Mouse (Mus musculus): ENCODE data around the gene Disc1. TPM values are rescaled to one million over a fixed set of nuclear protein-coding genes. Genes with fewer than 3 reads are reported as not detected.

The Disc1 gene
- polyA plus RNA-seq, 1 experiment from 2014 or later: 1.8 TPM

DNA sequence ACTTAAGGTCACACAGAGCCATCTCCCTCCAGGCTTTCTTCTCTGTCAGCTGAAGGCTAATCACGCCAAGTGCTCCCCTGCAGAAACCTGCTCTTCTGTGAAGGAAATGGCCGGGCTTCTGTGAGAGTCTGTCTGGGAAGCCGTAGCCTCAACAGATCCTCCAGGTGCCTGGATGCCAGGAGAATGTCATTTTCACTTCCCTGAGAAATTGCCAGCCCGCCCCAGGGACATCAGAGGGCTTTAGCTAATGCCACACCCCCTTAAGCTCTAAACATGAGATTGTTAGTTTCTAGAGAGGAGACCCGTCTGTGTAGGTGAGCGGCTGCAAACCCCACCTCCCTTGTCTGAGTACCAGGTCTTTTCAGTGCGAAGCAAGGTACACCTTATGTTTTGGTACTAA, 15.3 kb downstream of the Disc1 start:
- Histone ChIP-seq H3K4me1 (replicated peaks) (peaks cover 16% of the 10 kb centered on the region), H3K9ac (no peak overlapping the region), H3K9me3 (no peaks in the 10 kb centered on the region), H3K27me3 (no peaks in the 10 kb centered on the region), H3K36me3 (no peaks in the 10 kb centered on the region), H3K4me3 (no peak overlapping the region), H3K27ac (replicated peaks) (no peak overlapping the region), H3K4me2 (no peak overlapping the region)
- no peak for ATAC-seq (ENCODE audit: low FRiP score, low read depth)
- 76% methylated on average over 7 of the region's 7 CpGs for WGBS

DNA sequence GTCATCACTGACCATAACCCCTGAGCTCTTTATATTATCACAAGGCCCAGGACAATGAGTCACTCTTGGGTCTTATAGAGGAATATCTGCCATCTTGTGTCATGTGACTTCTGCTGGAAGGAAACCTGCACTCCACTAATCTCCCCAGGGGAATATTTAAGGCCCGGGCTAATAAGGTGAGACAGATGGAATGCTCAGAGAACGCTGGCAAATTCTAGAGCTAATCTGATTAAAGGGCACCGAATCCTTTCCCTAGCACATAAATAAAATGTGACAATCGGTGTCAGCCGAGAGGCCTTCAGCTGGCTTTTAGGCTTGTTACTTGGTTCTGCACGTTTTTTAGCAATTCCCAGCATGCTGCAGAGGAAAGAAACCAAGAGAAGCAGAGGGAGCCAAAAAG, 15.7 kb downstream of the Disc1 start:
- H3K4me2 ChIP-seq: no peak overlapping the region
- no peak overlapping the region for H3K9ac ChIP-seq
- no peak overlapping the region for H3K27ac ChIP-seq (replicated peaks)
- no peak for ATAC-seq (ENCODE audit: low FRiP score, low read depth)
- no peak overlapping the region for H3K4me3 ChIP-seq
- H3K27me3 ChIP-seq: no peaks in the 10 kb centered on the region
- WGBS: 58% methylated on average over 6 of the region's 6 CpGs
- no peaks in the 10 kb centered on the region for H3K9me3 ChIP-seq
- peaks cover 16% of the 10 kb centered on the region for H3K4me1 ChIP-seq (replicated peaks)
- H3K36me3 ChIP-seq: no peaks in the 10 kb centered on the region

DNA sequence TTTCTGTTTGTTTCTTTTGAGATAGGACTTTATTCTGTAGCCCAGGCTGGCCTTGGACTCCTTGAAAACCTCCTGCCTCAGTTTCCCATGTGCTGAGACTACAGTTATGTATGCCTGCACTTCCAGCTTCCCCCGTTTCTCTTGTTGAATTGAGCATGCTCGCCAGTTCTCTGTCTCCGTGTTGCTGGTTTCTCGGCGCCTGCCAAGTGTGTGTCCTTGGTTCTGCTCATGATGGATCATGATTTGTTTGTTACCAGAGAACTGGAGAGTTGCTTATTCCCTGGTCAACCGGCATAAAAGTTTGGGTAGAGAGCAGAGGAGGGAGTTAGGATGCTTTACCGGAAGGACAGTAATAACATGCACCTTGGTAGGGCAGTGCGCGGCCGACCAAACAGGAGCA, 20.1 kb downstream of the Disc1 start:
- ATAC-seq (ENCODE audit: low FRiP score, low read depth): no peak
- no peaks in the 10 kb centered on the region for H3K27me3 ChIP-seq
- no peak overlapping the region for H3K4me2 ChIP-seq
- no peaks in the 10 kb centered on the region for H3K36me3 ChIP-seq
- H3K9me3 ChIP-seq: no peaks in the 10 kb centered on the region
- WGBS: 94% methylated on average over 10 of the region's 10 CpGs
- no peak overlapping the region for H3K9ac ChIP-seq
- no peak overlapping the region for H3K27ac ChIP-seq (replicated peaks)
- no peak overlapping the region for H3K4me3 ChIP-seq
- peaks cover 11% of the 10 kb centered on the region for H3K4me1 ChIP-seq (replicated peaks)

GRCm38 (mm10) chr8:125074581-125074980, 20.6 kb downstream of the Disc1 start:
- Histone ChIP-seq H3K27ac (replicated peaks) (no peak overlapping the region), H3K9ac (no peak overlapping the region), H3K4me1 (replicated peaks) (peaks cover 11% of the 10 kb centered on the region), H3K36me3 (no peaks in the 10 kb centered on the region), H3K4me2 (no peak overlapping the region), H3K9me3 (no peaks in the 10 kb centered on the region), H3K4me3 (no peak overlapping the region), H3K27me3 (no peaks in the 10 kb centered on the region)
- 90% methylated on average over 2 of the region's 2 CpGs for WGBS
- ATAC-seq (ENCODE audit: low FRiP score, low read depth): no peak

DNA sequence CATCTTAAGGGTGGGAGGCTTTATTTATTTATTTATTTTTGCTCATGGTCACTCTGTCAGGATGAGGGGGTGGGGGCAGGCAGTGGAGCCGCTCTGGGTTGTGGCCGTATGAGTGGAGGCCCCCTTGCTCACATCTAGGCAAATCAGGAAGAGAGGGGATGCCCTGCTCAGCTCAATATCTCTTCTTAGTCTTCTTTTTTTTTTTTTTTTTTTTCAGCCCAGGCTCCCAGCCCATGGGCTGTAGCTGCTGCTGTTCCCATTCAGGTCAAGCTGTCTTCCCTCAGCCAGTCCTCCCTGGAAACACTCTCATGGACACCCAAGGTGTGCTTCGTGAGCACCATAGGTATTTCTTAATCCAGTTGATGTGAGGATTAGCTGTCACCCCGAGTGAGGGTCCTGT, 21.4 kb downstream of the Disc1 start:
- Histone ChIP-seq H3K27me3 (no peaks in the 10 kb centered on the region), H3K4me3 (no peak overlapping the region), H3K27ac (replicated peaks) (no peak overlapping the region), H3K4me2 (no peak overlapping the region), H3K36me3 (no peaks in the 10 kb centered on the region), H3K9me3 (no peaks in the 10 kb centered on the region), H3K4me1 (replicated peaks) (peaks cover 11% of the 10 kb centered on the region; the same call in 1 of the 2 replicates), H3K9ac (no peak overlapping the region)
- 84% methylated on average over 4 of the region's 4 CpGs for WGBS
- no peak for ATAC-seq (ENCODE audit: low FRiP score, low read depth)

DNA sequence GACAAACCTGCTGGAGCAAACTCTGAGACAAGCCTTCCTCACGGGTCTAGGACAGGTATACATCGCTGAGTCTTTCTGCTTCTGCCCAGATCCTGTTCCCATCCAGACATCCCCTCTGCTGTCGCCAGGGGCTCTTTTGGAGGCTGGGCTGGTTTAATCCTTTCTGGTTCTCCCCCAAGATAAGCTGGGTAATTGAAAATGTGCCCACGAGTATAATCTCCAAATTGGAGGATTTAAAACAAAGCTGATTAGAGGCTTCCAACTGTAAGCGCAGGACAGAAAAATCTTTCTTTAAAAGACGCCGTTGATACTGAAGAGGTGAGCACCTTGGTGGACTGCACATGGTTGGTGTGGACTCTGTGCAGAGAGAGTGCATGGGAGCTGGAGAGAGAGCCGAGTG, 23.3 kb downstream of the Disc1 start:
- no peak overlapping the region for H3K27ac ChIP-seq (replicated peaks)
- WGBS: 73% methylated on average over 8 of the region's 8 CpGs
- H3K4me2 ChIP-seq: no peak overlapping the region
- no peak overlapping the region for H3K4me3 ChIP-seq
- H3K9me3 ChIP-seq: no peaks in the 10 kb centered on the region
- H3K4me1 ChIP-seq (replicated peaks): peaks cover 20% of the 10 kb centered on the region; the same call in 1 of the 2 replicates
- ATAC-seq (ENCODE audit: low FRiP score, low read depth): no peak
- no peaks in the 10 kb centered on the region for H3K36me3 ChIP-seq
- no peaks in the 10 kb centered on the region for H3K27me3 ChIP-seq
- H3K9ac ChIP-seq: no peak overlapping the region

DNA sequence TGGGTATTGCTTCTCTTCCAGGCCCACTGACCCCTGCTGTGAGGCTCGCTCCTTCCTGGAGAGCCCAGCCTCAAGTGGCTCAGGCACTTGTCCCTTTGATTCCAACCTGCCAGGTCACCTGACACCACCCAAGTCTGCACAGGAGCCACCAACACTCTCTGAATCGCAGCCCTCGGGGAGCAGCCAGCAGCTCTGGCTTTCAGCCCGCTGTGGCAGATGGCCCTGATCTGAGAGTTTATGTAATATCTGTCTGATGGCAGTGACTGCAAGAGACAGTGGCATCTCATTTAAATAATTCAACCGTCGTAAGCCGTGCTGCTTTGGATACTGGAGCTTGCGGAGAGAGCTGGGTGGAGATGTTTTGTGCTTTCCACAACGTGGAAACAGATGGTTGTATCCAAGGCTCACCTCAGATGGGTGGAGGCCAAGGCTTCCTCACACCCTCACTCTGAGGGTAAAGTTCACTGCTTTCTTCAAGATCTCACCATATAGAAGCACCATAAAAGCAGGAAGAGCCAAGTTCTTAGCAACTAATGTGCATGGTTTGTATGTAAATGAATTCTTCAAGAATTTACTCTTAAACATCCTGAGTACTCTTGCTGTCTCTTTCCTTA, 24.9 kb downstream of the Disc1 start:
- H3K36me3 ChIP-seq: no peaks in the 10 kb centered on the region
- no peak overlapping the region for H3K4me2 ChIP-seq
- no peak overlapping the region for H3K4me3 ChIP-seq
- no peak overlapping the region for H3K9ac ChIP-seq
- 0 out of 2 replicates have a peak, but pooled peaks have one; percentile 23 for ATAC-seq (ENCODE audit: low FRiP score, low read depth)
- H3K27me3 ChIP-seq: no peaks in the 10 kb centered on the region
- peaks cover 20% of the 10 kb centered on the region; the same call in 1 of the 2 replicates for H3K4me1 ChIP-seq (replicated peaks)
- WGBS: 43% methylated on average over 9 of the region's 9 CpGs
- H3K27ac ChIP-seq (replicated peaks): peak overlapping the region; percentile 34
- H3K9me3 ChIP-seq: no peaks in the 10 kb centered on the region

- H3K36me3 ChIP-seq: no peaks in the 10 kb centered on the region
- no peak overlapping the region for H3K9ac ChIP-seq
- 56% methylated on average over 19 of the region's 19 CpGs for WGBS
- peaks cover 20% of the 10 kb centered on the region; the same call in 1 of the 2 replicates for H3K4me1 ChIP-seq (replicated peaks)
- no peaks in the 10 kb centered on the region for H3K9me3 ChIP-seq
- H3K27ac ChIP-seq (replicated peaks): no peak overlapping the region
- no peaks in the 10 kb centered on the region for H3K27me3 ChIP-seq
- no peak for ATAC-seq (ENCODE audit: low FRiP score, low read depth)
- no peak overlapping the region for H3K4me3 ChIP-seq
- no peak overlapping the region for H3K4me2 ChIP-seq
These were observed 26.7 kb downstream of the Disc1 start for GRCm38 (mm10) chr8:125080388-125081344.

DNA sequence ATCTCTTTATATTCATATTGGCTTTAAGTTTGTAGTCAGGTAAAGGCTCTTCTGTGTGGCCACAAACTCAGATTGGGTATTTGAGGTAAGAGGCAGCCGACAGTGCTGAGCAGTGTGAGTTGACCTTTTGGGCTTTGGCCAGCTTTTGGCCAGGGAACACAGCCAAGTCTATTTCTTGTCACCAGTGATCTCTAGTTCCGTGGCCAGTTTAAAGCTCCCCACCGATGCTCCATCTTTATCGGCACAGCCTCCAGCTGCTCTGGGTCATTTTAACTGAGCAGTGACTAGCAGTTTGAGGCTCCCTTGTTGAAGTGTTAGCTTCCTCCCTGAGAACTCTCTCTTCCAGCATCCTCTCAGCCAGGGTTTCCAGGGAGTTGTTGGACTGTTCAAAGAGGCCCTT, 29.8 kb downstream of the Disc1 start:
- Histone ChIP-seq H3K36me3 (no peaks in the 10 kb centered on the region), H3K4me1 (replicated peaks) (peaks cover 12% of the 10 kb centered on the region; the same call in 1 of the 2 replicates), H3K27me3 (no peaks in the 10 kb centered on the region), H3K9ac (no peak overlapping the region), H3K4me3 (no peak overlapping the region), H3K27ac (replicated peaks) (no peak overlapping the region), H3K4me2 (no peak overlapping the region), H3K9me3 (no peaks in the 10 kb centered on the region)
- 56% methylated on average over 4 of the region's 4 CpGs for WGBS
- no peak for ATAC-seq (ENCODE audit: low FRiP score, low read depth)

DNA sequence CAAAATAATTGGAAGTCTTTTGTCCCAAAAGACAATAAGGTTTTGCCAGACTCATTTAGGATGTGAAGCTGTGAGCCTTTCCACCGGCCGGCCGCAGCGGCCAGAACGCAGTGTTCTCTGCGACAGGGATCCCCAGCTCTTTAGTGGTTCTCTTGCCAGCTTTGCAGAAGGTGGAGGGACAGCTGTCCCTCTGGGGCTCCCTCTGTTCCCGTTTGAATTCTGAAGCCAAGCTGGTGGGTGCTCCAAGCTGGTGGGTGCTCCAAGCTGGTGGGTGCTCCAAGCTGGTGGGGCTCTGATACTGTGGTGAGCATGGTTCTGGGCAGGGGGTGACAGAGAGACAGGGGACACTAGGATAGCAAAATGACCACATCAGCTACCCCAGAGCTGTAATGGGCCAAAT, 30.5 kb downstream of the Disc1 start:
- ATAC-seq (ENCODE audit: low FRiP score, low read depth): no peak
- H3K27ac ChIP-seq (replicated peaks): no peak overlapping the region
- WGBS: 66% methylated on average over 7 of the region's 7 CpGs

GRCm38 (mm10) chr8:125090889-125091740, 37.1 kb downstream of the Disc1 start:
- ATAC-seq (ENCODE audit: low FRiP score, low read depth): no peak
- no peak overlapping the region for H3K9ac ChIP-seq
- H3K9me3 ChIP-seq: no peaks in the 10 kb centered on the region
- no peak overlapping the region for H3K27ac ChIP-seq (replicated peaks)
- H3K4me2 ChIP-seq: no peak overlapping the region
- no peak overlapping the region for H3K4me3 ChIP-seq
- 73% methylated on average over 21 of the region's 21 CpGs for WGBS
- H3K4me1 ChIP-seq (replicated peaks): no peaks in the 10 kb centered on the region
- H3K36me3 ChIP-seq: no peaks in the 10 kb centered on the region
- H3K27me3 ChIP-seq: no peaks in the 10 kb centered on the region

More for the DNA sequence above, 30.5 kb downstream of the Disc1 start:
- Histone ChIP-seq H3K9ac (no peak overlapping the region), H3K27me3 (no peaks in the 10 kb centered on the region), H3K4me3 (no peak overlapping the region), H3K4me1 (replicated peaks) (peaks cover 9% of the 10 kb centered on the region; the same call in 1 of the 2 replicates), H3K9me3 (no peaks in the 10 kb centered on the region), H3K36me3 (no peaks in the 10 kb centered on the region), H3K4me2 (no peak overlapping the region)

Measured in hindbrain, embryonic 15.5 days (tissue).